In the genomic region with DNA sequence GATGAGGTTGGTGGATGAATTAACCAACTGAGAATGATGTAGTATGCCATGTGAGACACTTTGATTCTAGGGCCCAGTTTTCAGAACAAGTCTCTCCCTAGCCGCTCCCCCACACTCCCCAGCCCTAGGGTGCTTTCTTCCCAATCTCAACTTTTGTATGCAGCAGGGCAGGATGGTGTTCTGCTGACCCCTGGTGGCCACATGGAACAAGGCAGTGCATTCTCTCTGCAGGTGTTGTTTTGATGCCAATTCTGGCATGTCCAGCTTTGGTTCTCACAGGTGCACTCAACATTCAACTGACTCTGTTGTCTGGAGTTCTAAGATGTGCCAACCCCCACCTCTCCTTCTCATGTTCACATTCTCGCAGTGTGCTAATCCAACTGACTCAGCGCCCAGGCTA, we compare ENCODE assay signal across 8 mouse cellular contexts. TPM values are rescaled to one million over a fixed set of nuclear protein-coding genes. Genes with fewer than 3 reads are reported as not detected.
A peak's percentile ranks its signal among the peaks of the same experiment; 100 is the strongest.
DNase-seq lines count a peak whose midpoint lies in the region; ATAC-seq and TF ChIP-seq lines count a peak whose summit lies in the region.

No protein-coding gene starts in this region.

- peak; percentile 78 to 80 for DNase-seq in B cell, adult 2 months
- DNase-seq in T-cell, adult 2 months (ENCODE audit: low spot score), result peak; percentile 66
- DNase-seq in cerebellum, postnatal 36 days, result peak; percentile 75 to 79
- DNase-seq in gastrocnemius, adult 8-10 months (ENCODE audit: low spot score in 2 of 2), result peak; percentile 11 to 30
- peak; percentile 37 to 68 for DNase-seq in kidney, adult 8-10 months
- peak; percentile 57 for DNase-seq in liver, embryonic 11.5 days (ENCODE audit: low spot score)
- DNase-seq in neural tube, embryonic 11.5 days (ENCODE audit: low spot score), result peak; percentile 68

- no peak for TF ChIP-seq POLR2A in testis, adult 2 months (IDR thresholded peaks at IDR 0.05; ENCODE audit: control insufficient read depth, low read depth, low read length)

- no peaks in the 10 kb centered on the region for H3K4me1 ChIP-seq in liver, embryonic 11.5 days (replicated peaks; ENCODE audit: control insufficient read depth, insufficient read depth, low read length)
- H3K4me1 ChIP-seq in neural tube, embryonic 11.5 days (ENCODE audit: control insufficient read depth, insufficient read depth, low read length), result no peaks in the 10 kb centered on the region
- peaks cover 3% of the 10 kb centered on the region for H3K4me1 ChIP-seq in testis, adult 2 months (ENCODE audit: control insufficient read depth, insufficient read depth, low read length)

- no peak overlapping the region for H3K4me3 ChIP-seq in liver, embryonic 11.5 days (ENCODE audit: low read depth, low read length)
- no peak overlapping the region for H3K4me3 ChIP-seq in neural tube, embryonic 11.5 days (ENCODE audit: low read depth, low read length)
- H3K4me3 ChIP-seq in testis, adult 2 months (ENCODE audit: control insufficient read depth, low read depth, low read length), result no peak overlapping the region

- WGBS in liver, embryonic 11.5 days, result 24% methylated on average over 3 of the region's 3 CpGs
- 27% methylated on average over 3 of the region's 3 CpGs for WGBS in neural tube, embryonic 11.5 days

- H3K27me3 ChIP-seq in liver, embryonic 11.5 days (replicated peaks; ENCODE audit: control insufficient read depth, insufficient read depth, low read length), result no peaks in the 10 kb centered on the region
- H3K27me3 ChIP-seq in neural tube, embryonic 11.5 days (ENCODE audit: control insufficient read depth, insufficient read depth, low read length), result no peaks in the 10 kb centered on the region
- H3K27me3 ChIP-seq in testis, adult 2 months (ENCODE audit: control insufficient read depth, insufficient read depth, low read length), result no peaks in the 10 kb centered on the region

- no peaks in the 10 kb centered on the region for H3K9me3 ChIP-seq in liver, embryonic 11.5 days (ENCODE audit: control insufficient read depth, low read length)
- no peaks in the 10 kb centered on the region for H3K9me3 ChIP-seq in neural tube, embryonic 11.5 days (ENCODE audit: control insufficient read depth, low read length)

- no peak overlapping the region for H3K4me2 ChIP-seq in liver, embryonic 11.5 days
- no peak overlapping the region for H3K4me2 ChIP-seq in neural tube, embryonic 11.5 days (ENCODE audit: low read depth)

- 0 out of 2 replicates have a peak, but pooled peaks have one; percentile 40 for ATAC-seq in liver, embryonic 11.5 days (replicated peaks; ENCODE audit: low FRiP score)
- no peak for ATAC-seq in neural tube, embryonic 11.5 days (ENCODE audit: insufficient read depth, low FRiP score, low TSS enrichment)

- H3K27ac ChIP-seq in liver, embryonic 11.5 days (ENCODE audit: low read depth, low read length), result no peak overlapping the region
- H3K27ac ChIP-seq in neural tube, embryonic 11.5 days (ENCODE audit: low read depth, low read length), result no peak overlapping the region
- H3K27ac ChIP-seq in testis, adult 2 months (ENCODE audit: control insufficient read depth, insufficient read depth, low read depth, low read length), result no peak overlapping the region

- TF ChIP-seq CTCF in testis, adult 2 months (IDR thresholded peaks at IDR 0.05; ENCODE audit: control insufficient read depth, insufficient read depth, insufficient replicate concordance, low read depth, low read length), result peak; percentile 82; the same call in 1 of the 2 replicates

- H3K36me3 ChIP-seq in liver, embryonic 11.5 days (ENCODE audit: control insufficient read depth, insufficient read depth, low read length), result no peaks in the 10 kb centered on the region; the same call in 1 of the 2 replicates
- peaks cover 5% of the 10 kb centered on the region; the same call in 1 of the 2 replicates for H3K36me3 ChIP-seq in neural tube, embryonic 11.5 days (ENCODE audit: control insufficient read depth, insufficient read depth, low read length)
- no peaks in the 10 kb centered on the region for H3K36me3 ChIP-seq in testis, adult 2 months (ENCODE audit: control insufficient read depth, insufficient read depth, low read length)

- no peak overlapping the region for H3K9ac ChIP-seq in liver, embryonic 11.5 days (ENCODE audit: low read depth, low read length)
- no peak overlapping the region for H3K9ac ChIP-seq in neural tube, embryonic 11.5 days (ENCODE audit: low read length)

RNA-seq across cellular contexts. Expression of gene Npas1, which starts 14.2 kb away (rescaled TPM):
- not detected for total RNA-seq in gastrocnemius, adult 8-10 months (2022)
- 0.18 and 0.22 TPM in 2 replicates for polyA plus RNA-seq in liver, embryonic 11.5 days (2014; fragmentation: Nextera tagmentation; extraction: Ambion mirVana)
- polyA plus RNA-seq in neural tube, embryonic 11.5 days (2014; fragmentation: Nextera tagmentation; extraction: Ambion mirVana), result 0.45 and 0.68 TPM in 2 replicates
- polyA plus RNA-seq in testis, adult 2 months (2012; rRNA removed), result 0.72 and 1.4 TPM in 2 replicates

RNA-seq across cellular contexts. Expression of gene Tmem160, which starts 39.2 kb away (rescaled TPM):
- total RNA-seq in gastrocnemius, adult 8-10 months (2022), result 10 to 100 TPM; 54.7 to 73.2 (median 60.1) TPM
- polyA plus RNA-seq in liver, embryonic 11.5 days (2014; fragmentation: Nextera tagmentation; extraction: Ambion mirVana), result 54.4 and 54.5 TPM in 2 replicates
- 57.2 and 59.6 TPM in 2 replicates for polyA plus RNA-seq in neural tube, embryonic 11.5 days (2014; fragmentation: Nextera tagmentation; extraction: Ambion mirVana)
- polyA plus RNA-seq in testis, adult 2 months (2012; rRNA removed), result 3.5 and 5.6 TPM in 2 replicates

Comparison
In these comparisons a context has a peak if more than half of its experiments do, and no peak if none do; other contexts are left out.
1. DNase-seq: peak in every context shown above with its lines; median percentile 79 in B cell, adult 2 months; 77 in cerebellum, postnatal 36 days; 68 in neural tube, embryonic 11.5 days; 66 in T-cell, adult 2 months; 57 in liver, embryonic 11.5 days; 52 in kidney, adult 8-10 months; 20 in gastrocnemius, adult 8-10 months.